Mouse (Mus musculus): ENCODE results near the gene Dctn3. TPM values are rescaled to one million over a fixed set of nuclear protein-coding genes. Genes with fewer than 3 reads are reported as not detected.
"Not testable (repeated sequence)": the region's sequence is repeated elsewhere in the genome, so short reads cannot be mapped to it uniquely, and the experiment has no call there.

Dctn3 gene
- 60.5 and 72.8 TPM in 2 replicates for polyA plus RNA-seq (2012; rRNA removed)

DNA sequence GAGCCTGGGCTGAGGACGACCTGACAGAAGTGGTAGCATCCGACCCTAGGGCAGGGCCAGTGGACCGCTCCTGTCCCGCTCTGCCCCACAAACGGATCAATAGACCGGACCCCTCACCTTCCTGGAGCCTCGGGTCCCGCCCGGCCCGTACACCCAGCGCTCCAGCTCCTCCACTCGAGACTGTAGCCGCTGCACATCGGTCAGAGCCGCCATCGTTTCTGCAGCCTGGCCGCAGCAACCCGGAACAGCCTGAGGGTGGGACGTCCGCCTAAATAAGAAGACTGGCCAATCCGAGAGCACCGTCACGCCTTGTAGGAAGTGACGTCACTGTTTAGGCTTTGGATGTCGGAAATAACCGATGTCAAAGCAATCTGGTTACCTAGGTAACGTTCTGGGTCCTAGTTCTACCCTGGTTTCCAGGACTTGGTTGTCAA is at the start of gene Dctn3:
TSS of gene Dctn3 (minus strand) at position 253 of the 434 bp plus-strand sequence.
- under 1% methylated on average over 27 of the region's 27 CpGs for WGBS
- H3K27ac ChIP-seq (ENCODE audit: control insufficient read depth, insufficient read depth, low read length): no peak within 1 kb of the TSS
- DNase-seq: peak; percentile 81
- peak within 1 kb of the TSS; percentile 97 for H3K4me3 ChIP-seq (ENCODE audit: control insufficient read depth, insufficient read depth, low read length)
- peaks cover 15% of the 10 kb centered on the region for H3K36me3 ChIP-seq (ENCODE audit: control insufficient read depth, insufficient read depth, low read length)
- no peaks in the 10 kb centered on the region; the same call in none of the 2 replicates for H3K4me1 ChIP-seq (replicated peaks; ENCODE audit: control insufficient read depth, insufficient read depth, low read length)
- H3K27me3 ChIP-seq (ENCODE audit: control insufficient read depth, insufficient read depth, low read length): peaks cover 16% of the 10 kb centered on the region
- TF ChIP-seq CTCF (IDR thresholded peaks at IDR 0.05; ENCODE audit: borderline replicate concordance, control insufficient read depth, extremely low read depth, insufficient read depth, low read length, poor library complexity) (0 out of 2 replicates have a peak, but pooled peaks have one; percentile 17), POLR2A (IDR thresholded peaks at IDR 0.05; ENCODE audit: control insufficient read depth, extremely low read depth, insufficient read depth, low read length, poor library complexity) (peak; percentile 84)

DNA sequence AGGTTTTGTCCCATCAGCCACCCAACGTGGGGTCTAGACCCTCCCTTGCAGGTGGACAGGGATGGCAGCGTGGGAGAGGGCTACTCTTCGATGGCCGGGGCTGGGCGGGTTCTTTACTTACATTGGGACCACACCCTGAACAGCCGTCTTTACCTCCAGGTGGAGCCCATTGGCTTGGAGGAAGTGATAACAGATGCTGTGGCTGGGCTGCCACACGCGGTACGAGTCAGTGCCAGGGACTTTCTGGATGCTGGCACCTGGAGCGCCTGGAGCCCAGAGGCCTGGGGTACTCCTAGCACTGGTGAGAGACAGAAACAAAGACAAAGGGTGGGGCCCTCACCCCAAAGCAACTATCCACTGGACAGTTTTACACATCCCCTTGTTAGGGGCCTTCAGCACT is 44.3 kb upstream of the Dctn3 start:
- H3K27me3 ChIP-seq (ENCODE audit: control insufficient read depth, insufficient read depth, low read length); H3K4me1 ChIP-seq (replicated peaks; ENCODE audit: control insufficient read depth, insufficient read depth, low read length); H3K36me3 ChIP-seq (ENCODE audit: control insufficient read depth, insufficient read depth, low read length); DNase-seq; H3K4me3 ChIP-seq (ENCODE audit: control insufficient read depth, insufficient read depth, low read length); H3K27ac ChIP-seq (ENCODE audit: control insufficient read depth, insufficient read depth, low read length): not testable (repeated sequence)
- WGBS: 86% methylated on average over 10 of the region's 10 CpGs

DNA sequence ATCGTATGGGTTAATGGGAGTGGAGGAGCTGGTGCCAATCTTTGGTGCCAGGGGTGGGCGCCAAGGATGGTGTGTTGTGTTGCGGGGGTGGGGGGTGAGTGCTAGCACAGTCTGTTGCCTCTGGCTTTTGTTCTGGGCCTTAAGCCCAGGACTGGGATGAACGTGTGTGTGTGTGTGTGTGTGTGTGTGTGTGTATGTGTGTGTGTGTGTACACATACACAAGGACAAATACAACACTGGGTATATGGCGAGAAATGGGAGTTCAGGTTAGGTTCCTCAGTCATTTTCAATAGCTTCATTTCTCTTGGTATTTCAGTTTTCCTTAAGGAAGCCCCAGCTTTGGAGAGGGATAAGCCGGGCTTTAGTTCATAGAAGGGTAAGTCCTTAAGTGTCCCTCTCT is 40.2 kb upstream of the Dctn3 start:
- H3K4me3 ChIP-seq (ENCODE audit: control insufficient read depth, insufficient read depth, low read length); DNase-seq; H3K27me3 ChIP-seq (ENCODE audit: control insufficient read depth, insufficient read depth, low read length); H3K36me3 ChIP-seq (ENCODE audit: control insufficient read depth, insufficient read depth, low read length); H3K27ac ChIP-seq (ENCODE audit: control insufficient read depth, insufficient read depth, low read length): not testable (repeated sequence)
- H3K4me1 ChIP-seq (replicated peaks; ENCODE audit: control insufficient read depth, insufficient read depth, low read length): peaks cover 12% of the 10 kb centered on the region
- 88% methylated on average over 4 of the region's 6 CpGs for WGBS

- not testable (repeated sequence) for H3K4me3 ChIP-seq (ENCODE audit: control insufficient read depth, insufficient read depth, low read length); H3K27me3 ChIP-seq (ENCODE audit: control insufficient read depth, insufficient read depth, low read length); H3K27ac ChIP-seq (ENCODE audit: control insufficient read depth, insufficient read depth, low read length); DNase-seq; H3K36me3 ChIP-seq (ENCODE audit: control insufficient read depth, insufficient read depth, low read length)
- 91% methylated on average over 8 of the region's 8 CpGs for WGBS
- H3K4me1 ChIP-seq (replicated peaks; ENCODE audit: control insufficient read depth, insufficient read depth, low read length): peaks cover 12% of the 10 kb centered on the region
Measured at GRCm38 (mm10) chr4:41762688-41763114, 39.7 kb upstream of the Dctn3 start.

DNA sequence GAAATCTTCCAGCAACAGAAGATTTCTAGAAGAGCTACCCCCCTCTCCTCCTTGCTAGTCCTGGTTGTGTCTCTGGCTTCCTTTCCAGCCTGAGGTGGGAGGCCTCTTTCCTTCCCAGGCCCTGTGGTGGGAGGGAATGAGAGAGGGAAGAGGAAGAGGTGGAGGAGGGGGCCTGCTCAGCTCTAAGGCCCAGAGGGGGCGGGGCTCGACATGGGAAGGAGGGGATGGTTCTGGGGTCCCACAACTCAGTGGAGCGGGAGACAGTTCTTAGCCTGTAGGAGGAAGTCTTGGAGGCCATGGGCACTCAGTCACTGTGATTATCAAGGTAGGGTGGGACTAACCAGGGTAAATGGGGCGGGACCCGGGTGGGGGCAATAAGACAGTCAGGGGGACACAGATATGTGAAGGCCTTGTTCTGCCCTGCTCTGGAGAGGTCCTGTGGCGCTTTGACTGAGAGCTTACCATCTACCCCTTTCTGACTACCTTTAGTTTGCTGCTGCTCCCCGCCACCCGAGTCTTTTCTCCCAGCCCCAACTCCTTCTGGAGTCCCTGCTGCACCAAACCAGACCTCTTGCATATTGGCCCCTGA is 39.2 kb upstream of the Dctn3 start:
- Histone ChIP-seq H3K4me3 (ENCODE audit: control insufficient read depth, insufficient read depth, low read length) (no peak overlapping the region), H3K27me3 (ENCODE audit: control insufficient read depth, insufficient read depth, low read length) (no peaks in the 10 kb centered on the region), H3K4me1 (replicated peaks; ENCODE audit: control insufficient read depth, insufficient read depth, low read length) (peaks cover 12% of the 10 kb centered on the region), H3K36me3 (ENCODE audit: control insufficient read depth, insufficient read depth, low read length) (peaks cover 6% of the 10 kb centered on the region), H3K27ac (ENCODE audit: control insufficient read depth, insufficient read depth, low read length) (no peak overlapping the region)
- TF ChIP-seq CTCF (IDR thresholded peaks at IDR 0.05; ENCODE audit: borderline replicate concordance, control insufficient read depth, extremely low read depth, insufficient read depth, low read length, poor library complexity): no peak
- no peak for DNase-seq
- WGBS: 90% methylated on average over 8 of the region's 8 CpGs

DNA sequence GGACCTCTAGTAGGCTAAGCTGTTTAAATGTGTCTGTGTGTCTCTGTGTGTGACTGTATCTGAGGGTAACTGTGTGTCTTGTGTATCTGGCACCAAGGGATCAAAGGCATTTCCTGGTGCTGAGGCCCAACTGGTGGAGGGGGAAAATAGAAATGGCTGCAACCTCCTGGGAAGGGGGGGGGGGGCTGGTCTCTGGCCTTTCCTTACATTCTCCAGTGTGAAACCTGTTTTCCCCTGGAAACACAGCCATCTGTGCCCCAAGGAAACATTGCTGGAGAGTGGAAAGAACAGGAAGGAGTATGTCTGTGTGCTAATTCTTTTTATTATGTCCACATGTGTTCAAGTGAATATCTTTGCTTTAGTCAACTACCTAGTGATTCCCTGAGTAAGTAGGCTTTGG is 38.7 kb upstream of the Dctn3 start:
- Histone ChIP-seq H3K4me1 (replicated peaks; ENCODE audit: control insufficient read depth, insufficient read depth, low read length) (peaks cover 12% of the 10 kb centered on the region), H3K27ac (ENCODE audit: control insufficient read depth, insufficient read depth, low read length) (no peak overlapping the region), H3K36me3 (ENCODE audit: control insufficient read depth, insufficient read depth, low read length) (peaks cover 6% of the 10 kb centered on the region), H3K4me3 (ENCODE audit: control insufficient read depth, insufficient read depth, low read length) (no peak overlapping the region), H3K27me3 (ENCODE audit: control insufficient read depth, insufficient read depth, low read length) (no peaks in the 10 kb centered on the region)
- DNase-seq: no peak
- TF ChIP-seq POLR2A (IDR thresholded peaks at IDR 0.05; ENCODE audit: control insufficient read depth, extremely low read depth, insufficient read depth, low read length, poor library complexity): no peak
- TF ChIP-seq CTCF (IDR thresholded peaks at IDR 0.05; ENCODE audit: borderline replicate concordance, control insufficient read depth, extremely low read depth, insufficient read depth, low read length, poor library complexity): no peak

DNA sequence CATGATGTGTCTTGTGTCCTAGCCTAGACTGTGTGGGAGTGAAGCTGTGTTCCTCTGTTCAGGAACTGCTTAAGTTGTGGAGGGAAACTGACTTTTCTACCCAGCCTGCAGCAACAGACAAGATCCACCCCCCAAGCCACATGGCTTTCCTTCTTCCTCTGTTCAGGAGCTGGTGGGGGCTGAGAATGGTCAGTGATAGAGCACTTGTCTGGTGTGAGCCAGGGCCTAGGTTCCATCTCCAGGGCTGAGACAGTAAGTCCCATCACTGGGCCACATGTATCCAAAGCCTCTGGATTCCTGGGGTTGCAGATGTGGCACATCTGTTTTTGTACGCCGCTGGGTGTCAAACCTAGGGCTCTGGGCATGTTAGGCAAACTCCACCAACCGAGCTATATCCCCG is 37.9 kb upstream of the Dctn3 start:
- H3K27ac ChIP-seq (ENCODE audit: control insufficient read depth, insufficient read depth, low read length): peak overlapping the region; percentile 35; the same call in 1 of the 2 replicates

More for the DNA sequence above, 37.9 kb upstream of the Dctn3 start:
- Histone ChIP-seq H3K4me1 (replicated peaks; ENCODE audit: control insufficient read depth, insufficient read depth, low read length) (peaks cover 17% of the 10 kb centered on the region), H3K27me3 (ENCODE audit: control insufficient read depth, insufficient read depth, low read length) (no peaks in the 10 kb centered on the region), H3K4me3 (ENCODE audit: control insufficient read depth, insufficient read depth, low read length) (no peak overlapping the region), H3K36me3 (ENCODE audit: control insufficient read depth, insufficient read depth, low read length) (peaks cover 6% of the 10 kb centered on the region)
- 89% methylated on average over 4 of the region's 4 CpGs for WGBS
- no peak for TF ChIP-seq CTCF (IDR thresholded peaks at IDR 0.05; ENCODE audit: borderline replicate concordance, control insufficient read depth, extremely low read depth, insufficient read depth, low read length, poor library complexity)
- no peak for TF ChIP-seq POLR2A (IDR thresholded peaks at IDR 0.05; ENCODE audit: control insufficient read depth, extremely low read depth, insufficient read depth, low read length, poor library complexity)
- no peak for DNase-seq

Measured in thymus, adult 2 months (tissue).